Mouse (Mus musculus) hematopoietic stem cell, adult 5-6 weeks (primary cell): Measurements from ENCODE around the gene Phyhipl. TPM values are rescaled to one million over a fixed set of nuclear protein-coding genes. Genes with fewer than 3 reads are reported as not detected.

Experiments
- total RNA-seq: library from RNA; stranded (forward); fragments of 172-1452, 232-1000 nt; gene quantifications from 2 replicates; pipeline ENCODE4 v1.2.3, GENCODE M21; 2017

Phyhipl gene
- total RNA-seq, 1 experiment from 2014 or later: not detected

Other genes with a start within 250 kb of the Phyhipl start
- not detected in 2 replicates for gene Fam13c, start 215.5 kb downstream of the Phyhipl start, total RNA-seq